Mouse (Mus musculus): ENCODE data around the gene Olfr769. TPM values are rescaled to one million over a fixed set of nuclear protein-coding genes. Genes with fewer than 3 reads are reported as not detected.

Olfr769 gene
- total and polyA plus RNA-seq, 3 experiments: not detected

DNA sequence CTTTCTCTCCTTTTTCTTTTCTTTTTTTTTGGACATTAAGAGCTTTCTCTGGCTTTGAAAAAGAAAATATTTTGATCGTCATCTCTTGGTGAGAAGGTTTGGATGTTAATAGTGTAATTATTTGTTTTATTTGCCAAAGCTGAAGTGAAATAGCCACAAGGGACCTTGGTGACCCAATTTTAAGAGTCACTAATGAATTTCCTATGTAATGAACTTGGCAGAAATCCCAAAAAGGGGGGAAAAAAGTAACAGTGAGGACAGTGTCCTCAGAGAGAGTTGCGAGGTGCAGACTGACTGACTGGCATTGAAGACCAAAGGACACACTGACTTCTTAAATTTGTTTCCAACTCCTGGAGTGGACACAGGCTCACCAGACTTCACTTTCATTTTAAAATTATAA, 21.2 kb upstream of the Olfr769 start, which contains the start of gene Olfr770:
Olfr770 (minus strand) TSS at position 101 of the 400 bp plus-strand sequence.
- no peak within 1 kb of the TSS for H3K4me2 ChIP-seq (ENCODE audit: insufficient read depth, low read depth, poor library complexity, severe bottlenecking)
- no peaks in the 10 kb centered on the region for H3K27me3 ChIP-seq (replicated peaks)
- H3K4me1 ChIP-seq (ENCODE audit: control insufficient read depth in 1 of 2, insufficient read depth in 2 of 2): no peaks in the 10 kb centered on the region
- dilution Hi-C loops (cut with MboI; ENCODE audit: extremely low pct_ligation_motif_present, extremely low pct_unique_long_range_greater_than_20kb, low sequenced_read_pairs): no loop called here
- no peak for TF ChIP-seq USF1 (IDR thresholded peaks at IDR 0.05; ENCODE audit: low read depth, low read length)
- no peak for TF ChIP-seq HCFC1 (IDR thresholded peaks at IDR 0.05; ENCODE audit: low read depth, low read length)
- TF ChIP-seq USF2 (conservative IDR thresholded peaks at IDR 0.05; ENCODE audit: low read depth, low read length): no peak
- TF ChIP-seq POLR2AphosphoS2 (IDR thresholded peaks at IDR 0.05; ENCODE audit: low read depth, low read length): no peak
- TF ChIP-seq NELFE (IDR thresholded peaks at IDR 0.05; ENCODE audit: low read depth, low read length): no peak
- TF ChIP-seq E2F4 (IDR thresholded peaks at IDR 0.05; ENCODE audit: insufficient replicate concordance, low read depth, low read length): no peak
- TF ChIP-seq GABPA (IDR thresholded peaks at IDR 0.05; ENCODE audit: insufficient replicate concordance, low read depth, low read length): no peak
- TF ChIP-seq SIN3A (IDR thresholded peaks at IDR 0.05; ENCODE audit: low read length): no peak
- no peak for TF ChIP-seq SMC3 (IDR thresholded peaks at IDR 0.05; ENCODE audit: low read depth, low read length)
- no peak for TF ChIP-seq CTCF (conservative IDR thresholded peaks at IDR 0.05 in 1 of 2, IDR thresholded peaks at IDR 0.05 in 1 of 2; ENCODE audit: low read depth in 2 of 2, low read length in 2 of 2)
- no peak for TF ChIP-seq BHLHE40 (IDR thresholded peaks at IDR 0.05; ENCODE audit: low read depth, low read length)
- no peaks in the 10 kb centered on the region for H3K79me2 ChIP-seq (replicated peaks; ENCODE audit: control insufficient read depth, extremely low read depth, insufficient read depth, poor library complexity, severe bottlenecking)
- in situ Hi-C loops (cut with MboI; ENCODE audit: low pct_ligation_motif_present, low pct_unique_long_range_greater_than_20kb, low sequenced_read_pairs): no loop called here
- no peak for DNase-seq (ENCODE audit: extremely low read depth)
- H3K9me3 ChIP-seq (replicated peaks; ENCODE audit: low read length): no peaks in the 10 kb centered on the region
- no peak within 1 kb of the TSS for H3K4me3 ChIP-seq (replicated peaks in 1 of 3; ENCODE audit: low read depth in 2 of 3, low read length in 2 of 3, poor library complexity in 1 of 3)
- H3K27ac ChIP-seq (ENCODE audit: insufficient read depth, low read depth): no peak within 1 kb of the TSS
- H3K36me3 ChIP-seq (replicated peaks in 1 of 2; ENCODE audit: control insufficient read depth in 1 of 2, insufficient read depth in 1 of 2, low read length in 1 of 2): no peaks in the 10 kb centered on the region
- H3K9ac ChIP-seq (ENCODE audit: insufficient read depth, low read depth): no peak within 1 kb of the TSS

DNA sequence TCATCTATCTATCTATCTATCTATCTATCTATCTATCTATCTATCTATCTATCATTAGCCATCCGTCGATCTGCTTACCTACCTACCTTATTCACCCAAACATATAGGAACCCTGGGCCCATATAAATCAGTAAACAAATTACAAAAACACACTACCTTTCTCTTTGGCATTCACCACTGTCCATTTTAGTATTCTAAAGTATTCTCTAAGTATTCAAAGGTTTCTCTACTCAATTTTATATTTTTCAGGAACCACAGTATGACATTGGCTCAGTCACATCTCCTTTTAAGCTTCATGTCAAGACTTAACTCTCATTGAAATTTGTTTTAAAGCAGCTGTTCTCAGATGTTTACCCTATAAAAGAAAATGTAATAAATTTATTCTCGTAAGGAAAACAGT, 2.5 kb downstream of the Olfr769 start:
- no peaks in the 10 kb centered on the region for H3K79me2 ChIP-seq (replicated peaks; ENCODE audit: control insufficient read depth, extremely low read depth, insufficient read depth, poor library complexity, severe bottlenecking)
- no peak for TF ChIP-seq USF1 (IDR thresholded peaks at IDR 0.05; ENCODE audit: low read depth, low read length)
- TF ChIP-seq KAT2A (IDR thresholded peaks at IDR 0.05; ENCODE audit: insufficient replicate concordance, low read length): no peak
- no peak for TF ChIP-seq ETS1 (conservative IDR thresholded peaks at IDR 0.05; ENCODE audit: low read depth, low read length)
- no peak for TF ChIP-seq NRF1 (IDR thresholded peaks at IDR 0.05; ENCODE audit: low read depth, low read length)
- no peak for TF ChIP-seq SMC3 (IDR thresholded peaks at IDR 0.05; ENCODE audit: low read depth, low read length)
- TF ChIP-seq MEF2A (IDR thresholded peaks at IDR 0.05; ENCODE audit: borderline replicate concordance, low read depth, low read length): no peak
- TF ChIP-seq TBP (conservative IDR thresholded peaks at IDR 0.05; ENCODE audit: low read depth, low read length): no peak
- DNase-seq (ENCODE audit: extremely low read depth): no peak
- H3K4me3 ChIP-seq (replicated peaks in 1 of 3; ENCODE audit: low read depth in 2 of 3, low read length in 2 of 3, poor library complexity in 1 of 3): no peak overlapping the region
- H3K4me1 ChIP-seq (ENCODE audit: control insufficient read depth in 1 of 2, insufficient read depth in 2 of 2): no peaks in the 10 kb centered on the region
- in situ Hi-C loops (cut with MboI; ENCODE audit: low pct_ligation_motif_present, low pct_unique_long_range_greater_than_20kb, low sequenced_read_pairs): no loop called here
- H3K9me3 ChIP-seq (replicated peaks; ENCODE audit: low read length): no peaks in the 10 kb centered on the region
- no peaks in the 10 kb centered on the region for H3K36me3 ChIP-seq (replicated peaks in 1 of 2; ENCODE audit: control insufficient read depth in 1 of 2, insufficient read depth in 1 of 2, low read length in 1 of 2)
- H3K27me3 ChIP-seq (replicated peaks): no peaks in the 10 kb centered on the region
- dilution Hi-C loops (cut with MboI; ENCODE audit: extremely low pct_ligation_motif_present, extremely low pct_unique_long_range_greater_than_20kb, low sequenced_read_pairs): no loop called here
- H3K27ac ChIP-seq (ENCODE audit: insufficient read depth, low read depth): no peak overlapping the region
- no peak overlapping the region for H3K4me2 ChIP-seq (ENCODE audit: insufficient read depth, low read depth, poor library complexity, severe bottlenecking)
- no peak overlapping the region for H3K9ac ChIP-seq (ENCODE audit: insufficient read depth, low read depth)

Data from CH12.LX (cell line).